ENCODE assay signal across 11 mouse cellular contexts in genomic region chr13:46043568-46043967, GRCm38 (mm10).
A peak's percentile ranks its signal among the peaks of the same experiment; 100 is the strongest.
DNase-seq lines count a peak whose midpoint lies in the region; ATAC-seq and TF ChIP-seq lines count a peak whose summit lies in the region.
"Had no signal": no experiment of that assay in that cellular context is flagged by ENCODE, and none has a peak within 500 bp of the region (broad histone marks: within the 10 kb centered on the region; RNA-seq: fewer than 3 reads in every experiment).

No protein-coding gene starts in this region.

- WGBS in heart, embryonic 15.5 days, result 76% methylated on average over 12 of the region's 12 CpGs
- 76% methylated on average over 12 of the region's 12 CpGs for WGBS in spleen, adult 2 months
- whole genome bisulfite sequencing in stomach, embryonic 16.5 days, result 61% methylated on average over 12 of the region's 12 CpGs

- peak overlapping the region; percentile 43 for H3K4me2 ChIP-seq in heart, embryonic 15.5 days
- no peak overlapping the region for H3K4me2 ChIP-seq in stomach, embryonic 16.5 days (ENCODE audit: low read depth, low read length)
- H3K4me2 ChIP-seq: neural tube, embryonic 13.5 days had no signal

- H3K4me1 ChIP-seq in heart, embryonic 15.5 days (replicated peaks), result 0 out of 2 replicates have a peak, but pooled peaks cover 4% of the 10 kb centered on the region
- H3K4me1 ChIP-seq in spleen, adult 2 months (ENCODE audit: control insufficient read depth, insufficient read depth, insufficient read length), result peaks cover 6% of the 10 kb centered on the region
- H3K4me1 ChIP-seq in stomach, embryonic 16.5 days (ENCODE audit: control insufficient read depth, insufficient read depth, low read length), result no peaks in the 10 kb centered on the region

- no peak for DNase-seq in heart, postnatal 25 days (ENCODE audit: low spot score)
- no peak for DNase-seq in spleen, adult 2 months (ENCODE audit: low read depth in 1 of 2, low spot score in 2 of 2)
- DNase-seq in spleen, postnatal 36 days (ENCODE audit: low spot score in 2 of 2), result no peak
- DNase-seq in cerebellum, postnatal 14 days, result no peak
- DNase-seq: cerebellum, adult 8-10 months had no signal

- ATAC-seq in heart, embryonic 15.5 days (replicated peaks; ENCODE audit: insufficient number of reproducible peaks, insufficient read depth, low FRiP score, low read depth), result no peak
- 0 out of 2 replicates have a peak, but pooled peaks have one; percentile 17 for ATAC-seq in granulocyte monocyte progenitor cell, adult 5-6 weeks (replicated peaks; ENCODE audit: poor library complexity, severe bottlenecking)
- ATAC-seq in stomach, embryonic 16.5 days (ENCODE audit: insufficient read depth, low FRiP score), result peak; percentile 81; the same call in 1 of the 2 replicates
- no peak for ATAC-seq in cerebellum, adult (ENCODE audit: insufficient number of reproducible peaks, low FRiP score, low TSS enrichment)
- ATAC-seq: inflammation-experienced regulatory T-cells, adult 6 months had no signal

- H3K9me3 ChIP-seq in heart, embryonic 15.5 days (replicated peaks), result no peaks in the 10 kb centered on the region
- H3K9me3 ChIP-seq in stomach, embryonic 16.5 days (replicated peaks; ENCODE audit: control insufficient read depth, low read length), result no peaks in the 10 kb centered on the region
- H3K9me3 ChIP-seq: neural tube, embryonic 13.5 days had no signal

- H3K36me3 ChIP-seq in heart, embryonic 15.5 days, result no peaks in the 10 kb centered on the region
- no peaks in the 10 kb centered on the region for H3K36me3 ChIP-seq in spleen, adult 2 months (ENCODE audit: control insufficient read depth, insufficient read depth, low read length)
- H3K36me3 ChIP-seq in stomach, embryonic 16.5 days (ENCODE audit: control insufficient read depth, insufficient read depth, low read length), result no peaks in the 10 kb centered on the region
- H3K36me3 ChIP-seq: neural tube, embryonic 13.5 days had no signal

- TF ChIP-seq CTCF in spleen, adult 2 months (IDR thresholded peaks at IDR 0.05; ENCODE audit: extremely low read depth, insufficient read depth, insufficient read length, insufficient replicate concordance), result no peak

- intact Hi-C loops in heart, postnatal 25 days (cut with DNase I), result no loop called here

- H3K4me3 ChIP-seq in heart, embryonic 15.5 days, result 0 out of 2 replicates have a peak overlapping the region, but pooled peaks have one; percentile 14
- H3K4me3 ChIP-seq in spleen, adult 2 months (ENCODE audit: extremely low read depth, insufficient read depth, insufficient read length), result no peak overlapping the region
- H3K4me3 ChIP-seq in stomach, embryonic 16.5 days (replicated peaks; ENCODE audit: low read length), result 0 out of 2 replicates have a peak overlapping the region, but pooled peaks have one; percentile 2
- H3K4me3 ChIP-seq: neural tube, embryonic 13.5 days had no signal

- no peak for TF ChIP-seq POLR2A in spleen, adult 2 months (IDR thresholded peaks at IDR 0.05; ENCODE audit: low read depth, low read length)

- H3K9ac ChIP-seq in heart, embryonic 15.5 days, result no peak overlapping the region
- no peak overlapping the region for H3K9ac ChIP-seq in stomach, embryonic 16.5 days (ENCODE audit: low read length)
- H3K9ac ChIP-seq: neural tube, embryonic 13.5 days had no signal

- H3K27ac ChIP-seq in heart, embryonic 15.5 days, result peak overlapping the region; percentile 41; the same call in 1 of the 2 replicates
- H3K27ac ChIP-seq in spleen, adult 2 months (ENCODE audit: insufficient read depth, low read length), result peak overlapping the region; percentile 44; the same call in 1 of the 2 replicates
- no peak overlapping the region for H3K27ac ChIP-seq in stomach, embryonic 16.5 days (ENCODE audit: low read length)
- H3K27ac ChIP-seq: neural tube, embryonic 13.5 days had no signal

- H3K27me3 ChIP-seq in heart, embryonic 15.5 days, result no peaks in the 10 kb centered on the region
- H3K27me3 ChIP-seq in spleen, adult 2 months (ENCODE audit: control insufficient read depth, insufficient read depth, low read length), result no peaks in the 10 kb centered on the region
- H3K27me3 ChIP-seq in stomach, embryonic 16.5 days (ENCODE audit: control insufficient read depth, insufficient read depth, low read length), result no peaks in the 10 kb centered on the region
- H3K27me3 ChIP-seq: neural tube, embryonic 13.5 days had no signal

Comparison
In these comparisons a context has a peak if more than half of its experiments do, and no peak if none do; other contexts are left out.
1. ATAC-seq: peak in granulocyte monocyte progenitor cell, adult 5-6 weeks (single experiment) and stomach, embryonic 16.5 days (single experiment); none in heart, embryonic 15.5 days (single experiment) and cerebellum, adult (single experiment).